Mouse (Mus musculus) MEL (cell line): ENCODE measurements around the gene Agpat4.

Experiments
- CHD2 ChIP-seq: IDR thresholded peaks from 2 replicates; pipeline ENCODE4 v1.6.1; 2011; ENCODE audit warnings: low read length, improper control_type of control experiment
- CTCF ChIP-seq, 3 experiments: IDR thresholded peaks in 2 of 3; conservative IDR thresholded peaks in 1 of 3; 2 replicates each; pipeline ENCODE4 v1.5.1; 2011 to 2012; ENCODE audit warnings: low read length in 3 of 3, low read depth in 2 of 3, mild to moderate bottlenecking in 2 of 3, improper control_type of control experiment in 1 of 3, inconsistent platforms in 1 of 3, mixed read lengths in 1 of 3, moderate library complexity in 1 of 3; ENCODE audit not compliant: control insufficient read depth in 1 of 3, insufficient read depth in 1 of 3, poor library complexity in 1 of 3, severe bottlenecking in 1 of 3
- GATA1 ChIP-seq: IDR thresholded peaks from 2 replicates; pipeline ENCODE4 v1.6.1; 2011; ENCODE audit warnings: low read depth, low read length, improper control_type of control experiment
- JUND ChIP-seq: IDR thresholded peaks from 2 replicates; pipeline ENCODE4 v1.6.1; 2011; ENCODE audit warnings: low read depth, mild to moderate bottlenecking, improper control_type of control experiment, low read length
- MAFK ChIP-seq: IDR thresholded peaks from 2 replicates; pipeline ENCODE4 v1.6.1; 2011; ENCODE audit warnings: low read depth, mild to moderate bottlenecking, low read length, improper control_type of control experiment, borderline replicate concordance
- MYC ChIP-seq: IDR thresholded peaks from 2 replicates; pipeline ENCODE4 v1.6.1; 2011; ENCODE audit warnings: low read depth, mild to moderate bottlenecking, low read length, improper control_type of control experiment, moderate library complexity
- POLR2A ChIP-seq, 2 experiments: IDR thresholded peaks; 2 replicates each; pipeline ENCODE4 v1.6.1; 2011 to 2012; ENCODE audit warnings: low read length in 2 of 2, mild to moderate bottlenecking in 2 of 2, control low read depth in 1 of 2, improper control_type of control experiment in 1 of 2, low read depth in 1 of 2, moderate library complexity in 1 of 2; ENCODE audit not compliant: control insufficient read depth in 1 of 2, insufficient read depth in 1 of 2, poor library complexity in 1 of 2
- SIN3A ChIP-seq: IDR thresholded peaks from 2 replicates; pipeline ENCODE4 v1.6.1; 2012; ENCODE audit warnings: low read length, improper control_type of control experiment, inconsistent platforms
- TAL1 ChIP-seq: IDR thresholded peaks from 2 replicates; pipeline ENCODE4 v1.6.1; 2012; ENCODE audit warnings: mild to moderate bottlenecking, inconsistent platforms, low read length, moderate library complexity, mixed read lengths
- USF1 ChIP-seq: IDR thresholded peaks from 2 replicates; pipeline ENCODE4 v1.6.1; 2014; ENCODE audit warnings: low read depth, mild to moderate bottlenecking, inconsistent platforms, low read length, improper control_type of control experiment, moderate library complexity
- ZC3H11A ChIP-seq: IDR thresholded peaks from 2 replicates; pipeline ENCODE4 v1.6.1; 2012; ENCODE audit warnings: low read depth, mild to moderate bottlenecking, inconsistent platforms, low read length, improper control_type of control experiment

- TF ChIP-seq GATA1, result no peak
- TF ChIP-seq SIN3A, result no peak
- TF ChIP-seq ZC3H11A, result no peak
- TF ChIP-seq CTCF (IDR thresholded peaks at IDR 0.05 in 2 of 3, conservative IDR thresholded peaks at IDR 0.05 in 1 of 3; ENCODE audit: control insufficient read depth in 1 of 3, insufficient read depth in 1 of 3, low read depth in 2 of 3, low read length in 3 of 3, poor library complexity in 1 of 3, severe bottlenecking in 1 of 3), result no peak
- TF ChIP-seq CHD2, result no peak
- TF ChIP-seq MYC, result no peak
- TF ChIP-seq POLR2A (IDR thresholded peaks at IDR 0.05; ENCODE audit: control insufficient read depth in 1 of 2, insufficient read depth in 1 of 2, low read depth in 1 of 2, low read length in 2 of 2, poor library complexity in 1 of 2), result no peak
- TF ChIP-seq JUND, result no peak
- no peak for TF ChIP-seq TAL1
- no peak for TF ChIP-seq USF1
- no peak for TF ChIP-seq MAFK
Observed at GRCm38 (mm10) chr17:12262851-12263250, 144.3 kb downstream of the Agpat4 start.
